Mouse (Mus musculus): ENCODE results near the gene Upk3b. TPM values are rescaled to one million over a fixed set of nuclear protein-coding genes. Genes with fewer than 3 reads are reported as not detected.
A peak's percentile ranks its signal among the peaks of the same experiment; 100 is the strongest.

Upk3b gene
- polyA plus RNA-seq, 1 experiment from 2014 or later = 16.6 TPM

DNA sequence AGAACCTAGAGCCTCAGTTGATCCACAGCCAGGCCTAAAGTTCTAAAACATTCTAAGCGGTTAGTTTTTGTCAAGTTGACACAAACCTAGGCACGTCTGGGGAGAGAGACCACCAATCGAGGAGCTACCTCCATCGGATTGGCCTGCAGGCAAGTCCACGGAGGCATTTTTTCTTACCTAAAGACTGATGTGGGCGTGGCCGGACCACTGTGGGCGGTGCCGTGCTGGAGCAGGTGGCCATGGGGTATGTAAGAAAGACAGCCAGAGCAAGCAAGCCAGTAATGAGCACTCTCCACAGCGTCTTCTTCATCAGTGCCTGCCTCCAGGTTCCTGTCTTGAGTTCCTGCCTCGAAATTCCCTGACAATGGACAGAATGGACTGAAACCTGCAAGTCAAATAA, 35.2 kb downstream of the Upk3b start:
- Histone ChIP-seq H3K4me2 (no peak overlapping the region), H3K27me3 (replicated peaks; ENCODE audit: control insufficient read depth, insufficient read depth, low read length) (peaks cover 5% of the 10 kb centered on the region; the same call in 1 of the 2 replicates), H3K27ac (ENCODE audit: low read depth, low read length) (no peak overlapping the region), H3K4me1 (replicated peaks; ENCODE audit: control insufficient read depth, insufficient read depth, low read length) (no peaks in the 10 kb centered on the region), H3K9ac (ENCODE audit: low read depth, low read length) (no peak overlapping the region), H3K4me3 (ENCODE audit: low read depth, low read length) (no peak overlapping the region), H3K9me3 (ENCODE audit: control insufficient read depth, low read length) (no peaks in the 10 kb centered on the region), H3K36me3 (ENCODE audit: control insufficient read depth, insufficient read depth, low read length) (no peaks in the 10 kb centered on the region)
- no peak for ATAC-seq (replicated peaks; ENCODE audit: low FRiP score)
- DNase-seq (ENCODE audit: low spot score) = no peak
- WGBS = 58% methylated on average over 11 of the region's 11 CpGs

DNA sequence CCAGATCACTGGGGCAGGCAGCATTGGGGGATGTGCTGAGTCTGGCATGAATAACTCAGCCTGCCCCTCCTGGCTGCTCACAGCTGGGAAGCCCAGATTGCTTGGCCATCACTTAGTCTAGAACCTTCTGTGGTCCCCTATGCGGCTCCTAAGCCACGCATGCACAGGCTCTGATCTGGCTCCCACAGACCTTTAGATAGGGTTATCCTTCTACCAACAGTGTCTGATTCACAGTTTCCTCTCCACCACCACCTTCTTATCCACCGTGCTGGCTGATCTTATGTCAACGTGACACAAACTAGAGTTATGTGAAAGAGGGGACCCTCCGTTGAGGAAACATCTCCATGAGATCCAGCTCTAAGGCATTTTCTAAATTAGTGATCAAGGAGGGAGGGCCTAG, 36.8 kb downstream of the Upk3b start:
- peaks cover 5% of the 10 kb centered on the region; the same call in 1 of the 2 replicates for H3K27me3 ChIP-seq (replicated peaks; ENCODE audit: control insufficient read depth, insufficient read depth, low read length)
- no peak for DNase-seq (ENCODE audit: low spot score)
- no peaks in the 10 kb centered on the region for H3K36me3 ChIP-seq (ENCODE audit: control insufficient read depth, insufficient read depth, low read length)
- H3K4me1 ChIP-seq (replicated peaks; ENCODE audit: control insufficient read depth, insufficient read depth, low read length) = no peaks in the 10 kb centered on the region
- ATAC-seq (replicated peaks; ENCODE audit: low FRiP score) = no peak
- H3K9ac ChIP-seq (ENCODE audit: low read depth, low read length) = no peak overlapping the region
- H3K27ac ChIP-seq (ENCODE audit: low read depth, low read length) = no peak overlapping the region
- H3K4me2 ChIP-seq = no peak overlapping the region
- H3K9me3 ChIP-seq (ENCODE audit: control insufficient read depth, low read length) = no peaks in the 10 kb centered on the region
- no peak overlapping the region for H3K4me3 ChIP-seq (ENCODE audit: low read depth, low read length)
- 47% methylated on average over 5 of the region's 5 CpGs for WGBS

DNA sequence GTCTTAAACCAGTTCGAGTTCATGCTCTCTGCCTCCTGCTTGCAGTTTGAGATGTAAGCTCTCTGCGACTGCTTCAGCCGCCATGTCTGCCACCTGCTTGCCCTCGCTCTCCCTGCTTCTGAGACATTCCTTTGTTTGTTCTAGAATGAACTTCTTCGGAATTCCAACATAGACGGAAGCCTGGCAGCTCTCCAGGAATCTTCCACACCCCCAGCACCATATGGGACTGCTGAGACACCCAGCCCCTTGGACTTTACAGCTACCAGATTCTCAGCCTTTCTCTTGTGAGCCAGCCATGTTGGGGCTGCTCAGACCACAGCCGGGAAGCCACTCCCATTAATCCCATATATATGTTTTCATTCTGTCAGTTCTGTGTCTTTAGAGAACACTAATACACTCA, 38.0 kb downstream of the Upk3b start:
- Histone ChIP-seq H3K9ac (ENCODE audit: low read depth, low read length) (no peak overlapping the region), H3K36me3 (ENCODE audit: control insufficient read depth, insufficient read depth, low read length) (no peaks in the 10 kb centered on the region), H3K27ac (ENCODE audit: low read depth, low read length) (no peak overlapping the region), H3K4me1 (replicated peaks; ENCODE audit: control insufficient read depth, insufficient read depth, low read length) (no peaks in the 10 kb centered on the region), H3K27me3 (replicated peaks; ENCODE audit: control insufficient read depth, insufficient read depth, low read length) (peaks cover 3% of the 10 kb centered on the region; the same call in 1 of the 2 replicates), H3K9me3 (ENCODE audit: control insufficient read depth, low read length) (no peaks in the 10 kb centered on the region), H3K4me3 (ENCODE audit: low read depth, low read length) (no peak overlapping the region), H3K4me2 (no peak overlapping the region)
- 58% methylated on average over 7 of the region's 7 CpGs for WGBS
- ATAC-seq (replicated peaks; ENCODE audit: low FRiP score) = no peak
- no peak for DNase-seq (ENCODE audit: low spot score)

DNA sequence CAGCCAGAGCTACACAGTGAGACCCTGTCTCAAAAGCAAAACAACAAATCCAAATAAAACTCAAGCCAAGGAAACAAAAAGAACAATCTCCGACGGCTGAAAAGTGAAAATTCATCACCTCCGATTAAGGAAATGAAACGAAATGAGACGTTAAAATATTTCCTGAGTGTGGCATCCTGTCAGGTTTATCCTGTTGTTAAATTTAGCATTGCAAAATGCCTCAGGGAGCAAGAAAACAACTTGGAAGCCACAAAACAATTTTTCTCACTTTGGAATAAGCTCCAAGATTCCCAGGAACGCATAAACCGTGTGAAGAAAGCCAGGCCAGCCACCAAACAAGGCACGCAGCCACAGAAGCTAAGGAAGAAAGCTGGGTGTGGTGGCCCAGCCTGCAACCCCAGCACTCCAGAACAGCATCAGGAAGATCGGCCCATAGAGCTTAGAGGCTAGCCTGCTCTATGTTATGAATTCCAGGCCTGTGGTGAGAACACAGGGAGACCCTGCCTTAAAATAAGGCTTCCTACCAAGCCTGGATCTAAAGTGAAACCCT, 38.8 kb downstream of the Upk3b start:
- Histone ChIP-seq H3K4me2 (no peak overlapping the region), H3K9me3 (ENCODE audit: control insufficient read depth, low read length) (no peaks in the 10 kb centered on the region), H3K9ac (ENCODE audit: low read depth, low read length) (no peak overlapping the region), H3K4me3 (ENCODE audit: low read depth, low read length) (no peak overlapping the region), H3K4me1 (replicated peaks; ENCODE audit: control insufficient read depth, insufficient read depth, low read length) (no peaks in the 10 kb centered on the region), H3K27ac (ENCODE audit: low read depth, low read length) (no peak overlapping the region), H3K27me3 (replicated peaks; ENCODE audit: control insufficient read depth, insufficient read depth, low read length) (peaks cover 3% of the 10 kb centered on the region; the same call in 1 of the 2 replicates), H3K36me3 (ENCODE audit: control insufficient read depth, insufficient read depth, low read length) (no peaks in the 10 kb centered on the region)
- no peak for DNase-seq (ENCODE audit: low spot score)
- ATAC-seq (replicated peaks; ENCODE audit: low FRiP score) = no peak
- 77% methylated on average over 9 of the region's 9 CpGs for WGBS

DNA sequence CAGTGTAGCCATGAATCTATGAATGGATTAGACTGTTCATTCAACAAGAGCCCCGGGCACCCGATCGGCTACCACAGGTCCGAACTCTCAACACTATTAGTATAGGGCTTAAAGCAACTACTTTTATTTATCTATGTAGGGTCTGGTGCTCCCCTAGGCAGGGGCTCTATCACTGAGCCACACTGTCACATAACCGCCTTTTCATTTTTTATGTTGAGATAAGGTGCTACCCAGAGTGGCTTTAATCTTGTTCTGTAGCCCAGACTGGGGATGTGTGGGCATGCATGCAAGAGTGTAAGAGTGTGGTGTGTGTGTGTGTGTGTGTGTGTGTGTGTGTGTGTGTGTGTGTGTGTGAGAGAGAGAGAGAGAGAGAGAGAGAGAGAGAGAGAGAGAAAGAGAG, 39.8 kb downstream of the Upk3b start:
- Histone ChIP-seq H3K27me3 (replicated peaks; ENCODE audit: control insufficient read depth, insufficient read depth, low read length) (peaks cover 3% of the 10 kb centered on the region; the same call in 1 of the 2 replicates), H3K9ac (ENCODE audit: low read depth, low read length) (no peak overlapping the region), H3K36me3 (ENCODE audit: control insufficient read depth, insufficient read depth, low read length) (no peaks in the 10 kb centered on the region), H3K9me3 (ENCODE audit: control insufficient read depth, low read length) (no peaks in the 10 kb centered on the region), H3K27ac (ENCODE audit: low read depth, low read length) (no peak overlapping the region), H3K4me2 (no peak overlapping the region), H3K4me1 (replicated peaks; ENCODE audit: control insufficient read depth, insufficient read depth, low read length) (no peaks in the 10 kb centered on the region), H3K4me3 (ENCODE audit: low read depth, low read length) (no peak overlapping the region)
- DNase-seq (ENCODE audit: low spot score) (no peak), ATAC-seq (replicated peaks; ENCODE audit: low FRiP score) (no peak)
- 82% methylated on average over 5 of the region's 5 CpGs for WGBS

DNA sequence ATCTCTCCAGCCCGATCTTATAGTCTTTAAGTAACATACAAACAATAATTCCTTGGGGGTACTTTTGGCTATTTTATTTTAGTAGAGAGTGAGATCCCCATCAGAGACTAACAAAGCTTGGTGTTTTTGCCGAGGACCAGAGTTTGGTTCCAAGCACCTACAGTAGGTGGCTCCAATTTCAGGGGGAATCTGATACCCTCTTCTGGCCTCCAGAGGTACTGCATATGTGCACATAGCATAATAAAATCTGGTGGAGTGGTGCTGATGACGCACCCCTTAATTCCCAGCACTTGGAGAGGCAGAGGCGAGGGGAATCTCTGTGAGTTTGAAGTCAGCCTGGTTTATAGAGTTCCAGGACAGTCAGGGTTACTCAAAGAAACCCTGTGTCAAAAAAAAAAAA, 44.0 kb downstream of the Upk3b start:
- peaks cover 15% of the 10 kb centered on the region for H3K27me3 ChIP-seq (replicated peaks; ENCODE audit: control insufficient read depth, insufficient read depth, low read length)
- no peak overlapping the region for H3K27ac ChIP-seq (ENCODE audit: low read depth, low read length)
- WGBS = 67% methylated on average over 4 of the region's 4 CpGs
- H3K4me3 ChIP-seq (ENCODE audit: low read depth, low read length) = no peak overlapping the region
- H3K4me1 ChIP-seq (replicated peaks; ENCODE audit: control insufficient read depth, insufficient read depth, low read length) = peaks cover 7% of the 10 kb centered on the region
- DNase-seq (ENCODE audit: low spot score) (no peak), ATAC-seq (replicated peaks; ENCODE audit: low FRiP score) (no peak)
- no peak overlapping the region for H3K4me2 ChIP-seq
- H3K9me3 ChIP-seq (ENCODE audit: control insufficient read depth, low read length) = no peaks in the 10 kb centered on the region
- no peaks in the 10 kb centered on the region for H3K36me3 ChIP-seq (ENCODE audit: control insufficient read depth, insufficient read depth, low read length)
- H3K9ac ChIP-seq (ENCODE audit: low read depth, low read length) = no peak overlapping the region

DNA sequence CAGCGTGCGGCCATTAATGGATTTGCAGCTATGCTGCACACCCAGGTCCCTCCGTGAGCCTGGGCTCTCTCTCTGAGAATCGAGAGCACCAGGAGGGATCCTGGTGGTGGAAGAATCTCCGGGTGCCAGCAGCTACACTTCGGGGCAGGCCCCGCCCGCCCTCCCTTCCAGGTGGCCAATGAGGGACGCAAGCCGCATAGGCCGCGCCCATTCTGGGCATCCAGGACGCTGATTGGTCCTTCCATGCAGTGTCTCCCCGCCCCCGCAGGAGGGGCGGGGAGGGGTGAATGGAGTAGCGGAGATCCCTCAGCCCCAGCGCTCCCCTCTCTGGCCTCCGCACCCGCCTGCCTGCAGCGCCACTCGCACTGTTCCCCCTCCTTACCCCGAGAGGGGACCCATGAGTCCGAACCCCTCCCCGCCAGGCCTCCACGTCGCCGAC, 45.4 kb downstream of the Upk3b start, which contains the start of gene Rasa4:
Gene Rasa4 (plus strand): TSS at position 248 of the 439 bp plus-strand sequence.
- WGBS = 0% methylated on average over 28 of the region's 28 CpGs
- Histone ChIP-seq H3K27ac (ENCODE audit: low read depth, low read length) (no peak within 1 kb of the TSS), H3K36me3 (ENCODE audit: control insufficient read depth, insufficient read depth, low read length) (no peaks in the 10 kb centered on the region), H3K9ac (ENCODE audit: low read depth, low read length) (peak within 1 kb of the TSS; percentile 20; the same call in 1 of the 2 replicates), H3K4me1 (replicated peaks; ENCODE audit: control insufficient read depth, insufficient read depth, low read length) (peaks cover 7% of the 10 kb centered on the region), H3K4me3 (ENCODE audit: low read depth, low read length) (peak within 1 kb of the TSS; percentile 52), H3K27me3 (replicated peaks; ENCODE audit: control insufficient read depth, insufficient read depth, low read length) (peaks cover 15% of the 10 kb centered on the region), H3K9me3 (ENCODE audit: control insufficient read depth, low read length) (no peaks in the 10 kb centered on the region), H3K4me2 (peak within 1 kb of the TSS; percentile 95)
- ATAC-seq (replicated peaks; ENCODE audit: low FRiP score) (peak; percentile 96), DNase-seq (ENCODE audit: low spot score) (peak; percentile 89)

DNA sequence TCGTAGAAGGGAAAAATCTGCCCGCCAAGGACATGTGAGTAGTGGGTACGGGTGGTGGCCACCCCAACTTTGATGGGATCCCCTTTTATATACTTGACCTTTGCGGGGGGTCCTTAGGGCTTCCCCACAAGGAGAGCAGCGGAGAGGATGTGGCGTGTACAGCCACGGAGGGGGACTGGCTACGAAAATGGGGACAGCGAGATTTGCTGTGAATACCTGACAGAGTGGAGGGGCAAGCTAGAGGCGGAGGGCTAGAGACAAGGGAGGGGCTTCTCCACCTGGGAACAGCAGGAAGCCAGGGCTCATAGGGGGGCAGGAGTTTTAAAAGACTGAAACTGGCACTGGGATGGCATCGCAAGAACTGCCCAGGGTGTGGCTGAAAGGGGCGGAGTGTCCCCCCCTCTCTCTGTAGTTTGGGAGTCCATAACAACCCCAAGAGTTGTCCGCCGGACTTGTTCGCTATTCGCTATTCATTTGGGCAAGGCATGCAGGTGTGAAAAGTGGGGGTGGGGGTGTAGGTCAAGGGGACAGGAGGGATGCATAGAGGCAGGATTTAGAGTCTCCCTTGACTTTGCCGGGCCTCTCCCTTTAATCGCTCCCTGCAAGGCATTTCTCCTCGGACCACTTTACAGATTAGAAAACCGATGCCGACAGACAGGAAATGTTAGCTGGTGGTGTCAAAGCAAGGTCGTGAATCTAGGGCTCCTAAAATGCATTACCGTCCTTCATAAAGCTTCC, 46.0 kb downstream of the Upk3b start:
- H3K9ac ChIP-seq (ENCODE audit: low read depth, low read length) = peak overlapping the region; percentile 20; the same call in 1 of the 2 replicates
- peaks cover 15% of the 10 kb centered on the region for H3K27me3 ChIP-seq (replicated peaks; ENCODE audit: control insufficient read depth, insufficient read depth, low read length)
- DNase-seq (ENCODE audit: low spot score) (no peak), ATAC-seq (replicated peaks; ENCODE audit: low FRiP score) (no peak)
- H3K9me3 ChIP-seq (ENCODE audit: control insufficient read depth, low read length) = no peaks in the 10 kb centered on the region
- H3K36me3 ChIP-seq (ENCODE audit: control insufficient read depth, insufficient read depth, low read length) = no peaks in the 10 kb centered on the region
- H3K27ac ChIP-seq (ENCODE audit: low read depth, low read length) = no peak overlapping the region
- H3K4me2 ChIP-seq = peak overlapping the region; percentile 95
- H3K4me3 ChIP-seq (ENCODE audit: low read depth, low read length) = peak overlapping the region; percentile 52
- peaks cover 7% of the 10 kb centered on the region for H3K4me1 ChIP-seq (replicated peaks; ENCODE audit: control insufficient read depth, insufficient read depth, low read length)
- 2% methylated on average over 23 of the region's 23 CpGs for WGBS
